Mouse (Mus musculus): ENCODE results near the gene Asb11.

DNA sequence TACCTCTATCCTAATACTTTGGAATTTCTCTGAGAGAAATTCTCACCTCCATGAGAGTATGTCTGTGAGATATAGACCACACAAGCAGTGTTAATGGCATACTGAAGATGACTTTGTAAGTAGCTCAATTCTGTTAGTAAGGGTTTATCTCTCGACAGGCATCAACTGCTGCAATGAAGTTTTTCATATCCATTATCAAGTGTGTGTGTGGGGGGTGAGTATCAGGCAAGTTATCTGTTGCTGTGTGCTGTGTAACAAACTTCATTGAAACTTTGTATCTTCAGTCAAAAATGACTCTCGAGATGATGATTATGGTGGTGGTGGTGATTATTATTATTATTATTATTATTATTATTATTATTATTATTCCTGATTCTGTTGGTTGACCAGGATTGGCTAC is 20.0 kb upstream of the Asb11 start:
- TF ChIP-seq POLR2A (IDR thresholded peaks at IDR 0.05; ENCODE audit: borderline replicate concordance, extremely low read depth, insufficient read depth, insufficient read length, poor library complexity, severe bottlenecking) (no peak), CTCF (IDR thresholded peaks at IDR 0.05; ENCODE audit: borderline replicate concordance, extremely low read depth, insufficient read depth, insufficient read length) (no peak)

Measured in brain, embryonic 14.5 days (tissue).